Mouse (Mus musculus) hindbrain, embryonic 11.5 days (tissue): Measurements from ENCODE around the gene Tmx4. TPM values are rescaled to one million over a fixed set of nuclear protein-coding genes. Genes with fewer than 3 reads are reported as not detected.

ENCODE experiments used
- ATAC-seq: fragments of 200-750 bp; cut with Nextera tagmentation; 2 replicates; pipeline ENCODE4 v1.8.0; 2017; ENCODE audit warnings: mild to moderate bottlenecking, moderate TSS enrichment, moderate library complexity; ENCODE audit not compliant: low FRiP score
- DNase-seq: peaks from one replicate; pipeline ENCODE4 v3.0.0-alpha.2; 2015; ENCODE audit warnings: low spot score
- H3K27ac ChIP-seq: fragments of 300-500 bp; sonication (generic); 2 replicates; pipeline ENCODE4 v1.5.1; 2014; ENCODE audit warnings: mild to moderate bottlenecking, low read depth, low read length
- H3K27me3 ChIP-seq: fragments of 300-500 bp; sonication (generic); 2 replicates; pipeline ENCODE4 v1.6.1; 2014; ENCODE audit warnings: mild to moderate bottlenecking, low read length, moderate library complexity, mixed read lengths; ENCODE audit not compliant: control insufficient read depth, insufficient read depth
- H3K36me3 ChIP-seq: fragments of 300-500 bp; sonication (generic); 2 replicates; pipeline ENCODE4 v1.6.1; 2014; ENCODE audit warnings: mild to moderate bottlenecking, low read length, moderate library complexity, mixed read lengths; ENCODE audit not compliant: control insufficient read depth, insufficient read depth
- H3K4me1 ChIP-seq: fragments of 300-500 bp; sonication (generic); replicated peaks from 2 replicates; pipeline ENCODE4 v1.6.1; 2014; ENCODE audit warnings: low read length, mixed read lengths; ENCODE audit not compliant: control insufficient read depth, insufficient read depth
- H3K4me2 ChIP-seq: fragments of 300-500 bp; sonication (generic); replicated peaks from 2 replicates; pipeline ENCODE4 v1.6.1; 2014; ENCODE audit warnings: mild to moderate bottlenecking, low read depth, low read length
- H3K4me3 ChIP-seq: fragments of 300-500 bp; sonication (generic); 2 replicates; pipeline ENCODE4 v1.5.1; 2014; ENCODE audit warnings: low read depth, low read length
- H3K9ac ChIP-seq: fragments of 300-500 bp; sonication (generic); 2 replicates; pipeline ENCODE4 v1.6.1; 2014; ENCODE audit warnings: low read depth, low read length
- H3K9me3 ChIP-seq: fragments of 300-500 bp; sonication (generic); 2 replicates; pipeline ENCODE4 v1.6.1; 2016; ENCODE audit warnings: low read length; ENCODE audit not compliant: control insufficient read depth
- WGBS: fragments of 180-500 bp; shearing (Covaris S2); extraction: QIAGEN DNeasy Blood & Tissue Kit; methylation state at CpG from one replicate; pipeline ENCODE4 v1.1.7; 2014; 5-methylcytosine and 5-hydroxymethylcytosine counted together
- polyA plus RNA-seq: library from polyadenylated mRNA; unstranded; fragments of >200 nt; fragmentation: Nextera tagmentation; extraction: Ambion mirVana; gene quantifications from 2 replicates; pipeline ENCODE4 v1.2.1, GENCODE M21; 2014

Tmx4 gene
- polyA plus RNA-seq, 1 experiment from 2014 or later, result 49.8 TPM

- no peaks in the 10 kb centered on the region for H3K36me3 ChIP-seq
- no peaks in the 10 kb centered on the region for H3K4me1 ChIP-seq
- H3K4me3 ChIP-seq, result no peak overlapping the region
- no peak for DNase-seq
- no peak overlapping the region for H3K27ac ChIP-seq
- H3K9ac ChIP-seq, result no peak overlapping the region
- no peak for ATAC-seq
- no peak overlapping the region for H3K4me2 ChIP-seq
- no peaks in the 10 kb centered on the region for H3K27me3 ChIP-seq
- no peaks in the 10 kb centered on the region for H3K9me3 ChIP-seq
- WGBS, result 84% methylated on average over 5 of the region's 5 CpGs
Measured at GRCm38 (mm10) chr2:134545116-134545515, 98.8 kb downstream of the Tmx4 start.

- ATAC-seq, result no peak
- H3K9ac ChIP-seq, result no peak overlapping the region
- DNase-seq, result no peak
- no peak overlapping the region for H3K4me2 ChIP-seq
- no peak overlapping the region for H3K27ac ChIP-seq
- H3K9me3 ChIP-seq, result no peaks in the 10 kb centered on the region
- 86% methylated on average over 8 of the region's 8 CpGs for WGBS
- H3K36me3 ChIP-seq, result no peaks in the 10 kb centered on the region
- H3K4me3 ChIP-seq, result no peak overlapping the region
- H3K27me3 ChIP-seq, result no peaks in the 10 kb centered on the region
- no peaks in the 10 kb centered on the region for H3K4me1 ChIP-seq
Measured at GRCm38 (mm10) chr2:134544321-134545065, 99.5 kb downstream of the Tmx4 start.

Other genes starting within 250 kb of the Tmx4 start
- gene Hao1, start 89.8 kb downstream of the Tmx4 start, polyA plus RNA-seq, result not detected in 2 replicates
- gene Plcb1, start 141.9 kb upstream of the Tmx4 start, polyA plus RNA-seq, result 9.5 and 10.7 TPM in 2 replicates